Mouse (Mus musculus) A20 (cell line): ENCODE measurements around the gene Tars2.
"Not testable (repeated sequence)": the region's sequence is repeated elsewhere in the genome, so short reads cannot be mapped to it uniquely, and the experiment has no call there.

Source experiments
- DNase-seq: peaks from one replicate; pipeline ENCODE4 v3.0.0-alpha.2; 2011; ENCODE audit warnings: low read depth, low spot score

Tars2 gene

DNA sequence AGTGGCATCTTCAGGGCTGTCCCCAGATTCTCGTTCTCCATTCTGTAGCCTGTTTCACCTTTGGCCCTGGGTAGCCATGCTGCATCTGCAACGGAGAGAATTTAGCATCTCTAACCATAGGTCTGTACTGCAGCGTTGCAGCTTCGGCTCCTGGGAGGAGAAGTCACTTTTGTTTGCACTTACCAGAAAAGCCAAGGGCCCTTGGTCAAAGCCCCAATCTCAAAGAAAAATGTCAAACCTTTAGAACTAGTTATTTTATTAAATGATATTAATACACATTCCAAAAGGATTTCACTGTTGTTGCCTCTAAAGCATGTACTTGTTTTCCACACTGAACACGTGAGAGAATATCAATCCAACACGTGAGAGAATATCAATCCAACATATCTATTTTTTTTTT lies at the start of gene Tars2:
TSS of gene Tars2 (minus strand) at position 101 of the 400 bp plus-strand sequence.
- DNase-seq: no peak

DNA sequence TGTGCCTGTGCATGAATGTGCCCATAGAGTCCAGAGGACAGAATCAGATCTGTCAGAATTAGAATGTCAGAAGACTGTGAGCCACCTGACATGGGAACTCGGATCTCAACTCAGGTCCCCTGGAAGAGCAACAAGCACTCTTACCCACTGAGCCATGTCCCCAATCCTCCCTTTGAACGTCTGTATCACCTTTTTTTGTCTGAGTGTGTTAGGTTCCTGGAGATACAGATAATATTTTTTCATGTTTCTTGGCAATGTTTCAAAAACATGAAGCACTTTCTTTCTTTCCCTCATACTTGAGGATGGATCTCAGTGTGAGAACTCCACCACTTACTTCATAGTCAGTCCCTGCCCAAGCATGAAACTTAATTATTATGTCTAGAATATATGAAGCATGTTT lies 48.4 kb upstream of the Tars2 start:
- no peak for DNase-seq

DNA sequence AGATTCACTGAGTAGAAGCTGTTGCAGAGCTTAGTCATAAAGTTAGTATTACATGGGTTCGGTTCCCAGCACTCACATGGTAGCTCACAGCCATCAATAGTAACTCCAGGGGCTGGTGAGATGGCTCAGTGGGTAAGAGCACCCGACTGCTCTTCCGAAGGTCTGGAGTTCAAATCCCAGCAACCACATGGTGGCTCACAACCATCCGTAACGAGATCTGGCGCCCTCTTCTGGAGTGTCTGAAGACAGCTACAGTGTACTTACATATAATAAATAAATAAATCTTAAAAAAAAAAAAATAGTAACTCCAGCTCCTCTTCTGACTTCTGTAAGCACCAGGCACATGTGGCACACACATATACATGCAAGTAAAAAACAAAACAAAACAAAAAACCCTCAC lies 47.6 kb upstream of the Tars2 start:
- not testable (repeated sequence) for DNase-seq

DNA sequence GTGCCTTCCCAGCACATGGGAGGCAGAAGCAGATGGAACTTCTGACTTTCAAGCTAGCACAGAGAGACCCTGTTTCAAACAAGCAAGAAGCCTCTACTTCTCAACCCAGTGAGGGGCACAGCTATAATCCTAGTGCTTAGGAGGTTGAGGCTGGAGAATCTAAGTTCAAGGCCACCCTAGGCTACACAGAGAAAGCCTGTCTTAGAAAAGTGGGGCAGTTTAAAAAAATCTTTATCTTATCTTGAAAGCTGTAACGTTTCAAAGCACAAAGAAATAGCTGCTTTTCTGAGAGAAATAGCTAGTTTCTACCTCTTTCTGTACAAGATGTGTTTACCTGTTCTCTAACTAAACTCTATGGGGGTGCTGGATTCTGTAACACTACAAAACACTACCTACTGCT lies 46.7 kb upstream of the Tars2 start:
- DNase-seq: no peak

DNA sequence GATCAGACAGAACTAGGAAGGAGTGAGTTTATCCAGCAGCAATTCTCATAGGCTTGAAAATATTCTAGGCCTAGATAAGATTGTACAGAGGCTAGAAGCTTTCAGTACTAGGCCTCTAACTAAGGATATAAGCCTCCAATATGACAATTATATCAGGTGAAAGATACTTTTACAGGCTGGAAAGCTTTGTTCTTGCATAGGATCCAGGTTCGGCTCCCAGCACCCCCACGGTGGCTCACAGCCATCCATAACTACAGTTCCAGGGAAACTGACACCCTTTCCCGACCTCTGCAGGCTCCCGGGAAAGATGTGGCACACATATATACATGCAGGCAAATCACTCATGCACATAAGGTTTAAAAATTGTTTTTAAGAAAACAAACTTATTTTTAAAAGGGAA lies 43.8 kb upstream of the Tars2 start:
- DNase-seq: no peak

DNA sequence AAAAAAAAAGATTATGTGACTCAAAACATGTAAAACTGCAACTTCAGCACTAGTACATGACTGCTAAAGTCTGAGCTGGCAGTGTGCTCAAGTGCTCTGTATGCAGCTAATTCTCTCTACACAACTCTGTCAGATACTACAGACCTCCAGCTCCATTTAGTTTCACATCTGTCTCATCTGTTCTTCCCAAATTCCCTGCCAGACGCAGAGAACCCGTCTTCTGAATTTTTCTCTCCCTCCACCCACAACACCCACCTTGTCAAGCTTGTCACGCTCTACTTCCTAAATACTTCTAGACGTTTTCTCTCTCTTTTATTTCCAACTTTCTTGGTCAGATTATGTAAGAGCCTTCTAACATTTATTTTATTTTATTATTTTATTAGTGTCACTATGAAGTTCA lies 38.8 kb upstream of the Tars2 start:
- DNase-seq: no peak

DNA sequence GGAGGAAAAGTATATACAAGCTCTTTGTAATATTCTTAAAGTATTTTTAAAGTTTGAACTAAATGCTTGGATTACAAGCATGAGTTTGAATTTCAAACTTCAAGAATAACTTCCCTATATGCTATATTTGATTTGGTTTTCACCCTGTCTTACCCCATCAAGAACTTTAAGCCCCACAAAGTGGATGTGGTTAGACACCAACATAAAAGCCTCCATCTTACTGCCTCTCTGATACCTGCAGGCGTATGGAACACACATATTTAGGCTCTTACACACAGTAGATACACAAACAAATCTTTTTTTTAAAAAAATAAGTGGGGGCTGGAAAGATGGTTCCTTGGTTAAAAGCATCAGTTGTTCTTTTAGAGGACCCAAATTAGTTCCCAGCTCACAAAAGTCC lies 34.3 kb upstream of the Tars2 start:
- DNase-seq: no peak

DNA sequence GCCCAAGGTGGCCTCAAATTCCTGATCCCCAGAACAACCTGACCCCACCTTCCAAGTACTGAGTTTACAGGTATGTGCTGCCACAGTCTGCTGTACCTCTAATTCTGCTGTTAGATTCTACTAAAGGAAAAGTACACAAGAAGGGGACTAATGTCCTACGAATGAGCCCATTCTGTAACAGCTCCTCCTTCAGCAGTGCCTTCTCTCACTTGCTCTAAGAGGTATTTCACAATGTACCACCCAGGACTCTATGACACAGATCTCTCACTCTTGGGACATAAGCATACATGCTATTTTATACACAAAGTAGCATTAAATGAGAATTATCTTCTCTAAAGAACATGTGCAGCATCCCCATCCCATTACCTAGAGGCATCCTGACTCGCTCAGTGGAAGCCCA lies 33.7 kb upstream of the Tars2 start:
- DNase-seq: no peak

DNA sequence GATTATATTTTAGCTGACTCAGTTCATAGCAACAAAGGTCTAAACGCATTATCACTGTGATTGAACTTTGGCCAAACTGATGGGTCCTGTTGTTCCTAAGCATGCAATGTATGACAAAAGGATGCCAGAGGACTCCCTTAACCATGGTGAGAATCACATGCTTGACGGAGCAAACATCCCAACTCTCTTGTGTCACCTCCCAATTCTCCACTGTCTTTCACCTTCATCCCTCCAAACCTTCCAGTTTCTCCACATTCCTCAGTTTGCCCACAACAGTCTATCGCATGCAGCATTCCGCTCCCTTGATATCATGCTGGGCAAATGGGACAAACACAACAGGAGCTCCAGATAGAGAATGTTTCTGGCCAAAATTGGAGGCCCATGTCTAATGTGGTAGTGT lies 25.5 kb upstream of the Tars2 start:
- no peak for DNase-seq

DNA sequence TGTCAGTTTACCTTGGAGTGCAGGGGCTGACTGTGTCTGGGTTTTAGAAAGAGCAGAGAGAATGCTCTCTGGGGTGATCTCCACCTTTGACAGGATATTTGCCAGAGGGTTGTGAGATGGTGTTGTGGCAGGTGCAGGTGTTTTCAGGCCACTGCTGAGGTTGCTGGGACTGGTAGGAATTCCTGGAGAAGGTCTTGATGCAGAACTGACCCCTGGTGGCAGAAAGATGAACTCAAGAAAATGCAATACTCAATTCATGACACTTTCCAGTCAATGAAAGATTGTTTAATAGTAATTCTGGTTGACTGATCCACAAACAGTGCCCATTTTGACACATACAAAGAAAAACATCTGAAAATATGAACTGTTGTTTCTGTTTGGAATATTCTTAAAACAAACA lies 12.0 kb upstream of the Tars2 start:
- DNase-seq: peak; percentile 32

DNA sequence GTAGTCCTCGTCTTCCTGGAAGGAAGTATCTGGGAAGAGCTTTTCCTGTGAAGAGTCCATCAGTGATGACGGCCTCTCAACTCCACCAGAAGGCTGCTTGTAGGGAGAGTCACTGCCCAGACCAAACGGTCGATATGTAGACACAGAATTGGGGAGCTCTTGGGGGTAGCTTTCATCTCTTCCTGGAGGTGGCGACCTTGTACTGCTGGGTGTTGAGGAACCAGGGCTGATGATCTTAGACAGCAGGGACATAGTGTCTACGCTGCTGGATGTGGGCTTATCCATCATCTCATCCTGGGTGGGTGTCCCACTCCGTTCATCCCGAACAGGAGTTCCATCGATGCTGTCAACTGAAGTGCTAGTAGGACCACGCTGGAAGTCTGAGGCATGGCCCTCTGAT lies 5.5 kb upstream of the Tars2 start:
- DNase-seq: peak; percentile 13

DNA sequence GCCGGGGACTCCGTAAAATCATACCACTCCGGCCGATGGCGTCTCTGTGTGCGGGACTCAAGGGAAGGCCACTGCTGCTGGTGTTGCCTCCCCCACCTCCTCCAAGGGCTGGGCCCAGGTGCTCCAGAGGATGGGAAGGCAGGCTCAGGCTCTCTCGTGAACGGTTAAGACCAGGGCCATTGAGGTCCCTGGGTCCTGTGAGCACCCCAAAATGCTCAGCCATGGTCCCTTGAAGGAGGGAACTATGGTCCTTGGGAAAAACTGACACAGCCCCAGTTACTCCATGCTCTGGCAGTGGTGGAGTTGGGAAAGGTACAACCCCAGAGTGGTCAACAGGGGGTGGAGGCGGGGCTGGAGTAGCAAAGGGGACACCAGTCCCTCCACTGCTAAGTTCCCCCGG lies 3.8 kb upstream of the Tars2 start:
- no peak for DNase-seq

DNA sequence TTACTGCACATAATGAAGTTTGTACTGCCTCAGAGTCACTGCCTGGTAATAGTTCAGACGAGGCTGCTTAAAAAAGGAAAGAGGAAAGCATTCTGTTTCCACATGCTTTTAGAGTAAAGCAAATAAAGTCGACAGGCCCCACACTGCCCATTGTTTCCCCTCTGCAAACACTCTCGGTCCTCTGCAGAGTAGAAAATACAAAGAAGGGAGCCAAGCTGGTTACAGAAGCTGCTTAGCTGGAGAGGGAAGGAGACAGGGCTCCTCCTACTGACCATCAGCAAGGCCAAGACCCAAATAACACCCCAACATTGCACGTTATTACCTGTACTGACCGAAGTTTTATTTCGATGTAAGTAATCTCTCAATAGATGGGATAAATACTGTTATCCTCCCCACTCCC lies 3.0 kb upstream of the Tars2 start:
- no peak for DNase-seq

DNA sequence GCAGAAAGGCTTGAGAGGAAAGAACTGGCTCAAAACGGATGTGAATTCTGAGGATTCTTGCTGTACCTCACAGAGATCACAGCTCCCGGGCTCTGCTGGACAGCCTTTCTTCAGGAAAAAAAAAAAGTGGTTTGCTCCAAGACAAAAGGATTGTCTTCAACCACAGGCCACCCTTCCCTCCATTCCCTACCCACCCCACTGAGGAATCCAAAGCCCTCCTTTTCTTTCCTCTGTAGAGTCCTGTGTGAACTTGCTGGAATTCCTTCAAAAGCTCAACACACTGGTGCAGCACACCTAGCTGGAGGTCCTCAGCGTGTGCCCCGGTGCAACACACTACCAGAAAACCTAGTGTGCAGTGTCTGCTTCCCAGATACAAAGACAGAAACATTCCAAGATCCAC lies 1.8 kb upstream of the Tars2 start:
- no peak for DNase-seq

DNA sequence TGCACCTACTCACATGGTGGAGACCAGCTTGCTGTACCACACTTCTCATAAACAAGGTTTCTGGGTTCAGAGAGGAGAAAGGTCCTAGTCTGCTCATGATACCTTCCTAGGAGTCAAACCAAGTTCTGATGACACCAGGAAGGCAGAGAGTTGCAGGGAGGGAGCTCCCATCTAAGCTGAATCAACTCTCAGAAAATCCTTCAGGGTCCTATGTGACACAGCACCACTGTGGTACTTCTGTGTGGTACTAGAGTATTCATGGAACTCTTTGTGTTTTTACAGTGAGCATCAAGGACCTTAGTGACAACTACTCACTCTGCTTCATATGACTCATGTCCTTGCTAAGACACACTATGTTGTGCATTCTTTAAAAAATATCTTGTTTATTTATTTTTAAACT lies 650 bp upstream of the Tars2 start:
- no peak for DNase-seq

DNA sequence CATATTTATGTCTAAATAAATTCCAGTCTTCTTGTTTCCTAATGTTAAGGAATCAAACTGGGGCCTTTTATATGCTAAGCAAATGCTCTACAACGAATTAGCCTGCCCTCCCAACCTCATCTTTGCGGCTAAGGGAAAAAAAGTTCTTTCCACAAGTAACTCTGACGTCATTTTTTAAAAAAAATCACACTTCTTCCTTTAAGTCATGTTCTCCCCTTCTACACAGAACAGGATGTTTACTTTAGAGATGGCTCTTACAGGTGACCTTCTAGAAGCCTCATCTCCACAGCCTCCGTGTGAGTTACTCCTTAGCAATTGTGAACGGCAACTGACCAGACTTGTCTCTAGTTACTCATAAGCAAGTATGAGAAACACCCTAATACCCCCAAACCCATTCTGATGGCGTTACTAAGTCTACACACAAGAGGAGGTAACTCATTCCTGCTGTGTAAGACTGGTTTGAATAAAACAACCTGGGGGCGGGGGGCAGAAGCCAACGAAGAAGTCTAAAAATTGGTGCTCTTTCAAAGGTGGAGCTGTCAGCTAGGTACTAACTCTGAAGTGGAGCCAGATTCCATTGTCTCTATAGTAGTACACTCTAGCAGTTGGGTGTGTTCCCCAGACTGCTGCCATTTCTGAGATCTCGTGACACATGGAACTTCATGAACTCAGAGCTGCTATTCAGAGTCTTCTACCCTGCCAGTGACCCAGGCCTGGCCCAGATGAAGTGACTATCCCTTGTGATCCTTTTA lies 1.4 kb downstream of the Tars2 start:
- peak; percentile 7 for DNase-seq

DNA sequence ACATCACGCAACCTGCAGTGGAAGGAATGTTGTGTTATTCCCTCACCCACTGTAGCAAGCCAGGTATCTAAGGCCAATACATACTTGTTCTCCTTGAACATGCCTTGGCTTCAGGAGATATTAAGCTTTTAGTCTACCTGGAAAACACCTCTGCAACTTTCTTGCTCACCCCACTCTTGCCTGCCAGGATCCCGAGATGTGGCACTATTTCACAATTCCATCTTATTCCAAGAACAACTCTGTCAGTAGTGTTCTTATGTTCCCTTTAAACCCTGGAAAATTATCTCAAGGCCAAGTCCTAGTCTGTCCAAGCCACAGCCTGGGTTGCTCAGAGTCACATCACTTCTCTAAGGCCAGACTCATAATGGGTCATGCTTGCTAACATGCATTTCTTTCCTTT lies 3.2 kb downstream of the Tars2 start:
- no peak for DNase-seq

DNA sequence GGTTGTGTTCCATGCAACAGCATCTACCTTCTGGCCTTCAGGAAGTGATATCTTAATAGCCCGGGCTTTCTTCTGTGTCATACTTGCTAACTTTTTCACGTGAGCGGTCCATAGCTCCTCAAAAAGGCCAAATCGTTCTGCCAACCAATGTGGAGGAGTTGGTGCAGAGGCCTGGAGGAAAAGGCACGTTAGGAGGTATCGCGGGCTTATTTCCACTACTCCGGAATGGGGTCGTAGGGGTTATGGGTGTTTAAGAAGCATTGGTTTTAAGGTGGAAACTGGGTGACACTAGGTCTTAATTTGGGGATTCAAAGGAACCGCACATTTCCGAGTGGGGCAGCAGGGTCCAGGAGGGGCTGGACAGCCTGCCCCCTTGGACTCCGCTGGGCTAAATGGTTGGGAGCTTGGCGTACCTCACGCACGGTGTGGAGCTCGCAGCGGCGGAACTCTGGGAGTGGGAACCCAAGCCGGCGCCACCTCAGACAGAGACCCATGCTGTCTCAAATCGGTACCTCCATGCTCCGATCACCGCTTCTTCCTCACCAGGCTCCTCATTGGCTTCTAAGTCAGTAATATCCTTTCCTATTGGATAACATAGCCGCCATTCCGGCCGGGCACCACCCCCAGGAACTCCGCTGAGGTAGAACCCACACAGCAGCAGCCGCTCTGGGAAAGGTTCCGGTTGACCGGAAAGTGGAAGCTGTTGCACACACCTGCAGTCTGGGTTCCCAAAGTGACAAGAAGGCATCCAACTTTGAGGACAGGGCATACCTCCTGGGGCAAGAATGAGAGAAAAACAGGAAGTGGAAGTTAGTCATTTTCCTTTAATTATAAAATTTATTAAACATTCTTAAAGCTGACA lies 5.4 kb downstream of the Tars2 start:
- peak; percentile 95 for DNase-seq

DNA sequence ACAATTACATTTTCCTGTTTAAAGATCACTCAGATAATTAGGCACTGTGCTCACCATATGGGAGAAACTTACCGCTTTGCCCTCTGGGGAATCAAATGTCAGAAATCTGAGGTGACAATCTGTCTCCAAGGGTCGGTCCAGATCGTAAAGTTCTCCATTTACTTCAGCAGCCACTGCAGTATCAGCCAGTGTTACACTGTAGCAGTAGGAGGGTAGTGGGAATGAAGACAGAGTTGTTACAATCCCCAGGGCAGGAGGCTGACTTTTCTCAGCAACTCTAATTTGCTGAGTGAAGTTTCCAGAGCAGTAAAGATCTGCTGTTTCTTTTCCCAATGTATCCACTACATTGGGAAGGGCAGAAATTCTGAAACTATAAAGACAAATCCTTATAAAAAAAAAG lies 7.1 kb downstream of the Tars2 start:
- no peak for DNase-seq

DNA sequence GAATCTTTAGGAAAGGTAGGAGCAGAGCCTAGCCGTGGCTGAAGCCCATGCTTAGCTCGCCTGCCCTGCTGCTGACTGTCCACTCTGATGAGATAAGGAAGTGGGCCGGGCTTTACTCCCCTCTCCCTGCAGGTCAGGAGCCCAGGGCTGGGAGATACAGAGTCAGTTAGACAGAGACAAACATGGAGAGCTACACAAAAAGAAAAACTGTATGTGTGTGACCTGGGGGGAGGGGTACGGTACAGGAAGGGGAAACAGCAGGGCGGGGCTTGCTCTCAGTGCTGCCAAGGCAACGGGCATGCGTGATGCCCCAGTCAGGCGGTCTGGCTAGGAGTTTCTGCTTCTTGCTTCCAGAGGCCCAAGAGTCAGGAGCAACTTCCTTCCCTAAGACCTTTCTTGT lies 19.6 kb downstream of the Tars2 start:
- no peak for DNase-seq

DNA sequence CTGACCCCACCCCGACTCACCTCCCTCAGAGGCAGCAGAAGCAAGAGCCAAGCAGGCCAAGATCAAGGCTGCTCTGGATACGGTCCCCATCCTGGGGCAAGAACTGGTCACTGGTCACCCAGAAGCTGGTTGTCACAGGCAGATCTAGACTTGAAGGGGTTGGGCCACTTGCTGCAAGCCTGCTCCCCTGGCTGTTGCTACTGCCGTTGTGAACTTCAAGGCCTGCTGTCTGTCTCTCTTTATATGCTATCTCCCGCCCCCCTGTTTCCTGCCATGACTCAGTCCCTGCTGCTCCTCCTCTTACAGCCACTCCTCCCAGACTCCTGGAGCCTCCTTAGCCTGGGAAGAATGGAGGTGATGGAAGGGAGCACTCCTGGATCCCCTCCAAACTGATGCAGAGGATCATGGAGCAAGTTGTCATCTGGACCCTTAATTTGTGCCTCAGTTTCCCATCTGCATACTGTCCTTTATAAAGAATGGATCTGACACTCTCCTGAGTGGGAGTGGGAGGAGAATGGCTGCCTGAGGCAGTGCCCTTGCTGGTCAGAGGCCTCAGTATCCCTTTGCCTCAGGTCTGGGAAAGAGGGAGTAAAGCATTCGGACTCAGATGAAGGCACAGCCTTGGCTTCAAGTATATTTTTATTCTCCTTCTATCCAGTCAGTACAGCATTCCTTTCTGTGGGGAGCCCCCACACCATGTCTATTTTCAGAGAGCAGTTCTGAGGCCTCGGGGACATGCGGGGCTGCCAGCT lies 20.5 kb downstream of the Tars2 start, which contains the start of gene Ecm1:
TSS of gene Ecm1 (minus strand) at position 217 of the 752 bp plus-strand sequence.
- no peak for DNase-seq

DNA sequence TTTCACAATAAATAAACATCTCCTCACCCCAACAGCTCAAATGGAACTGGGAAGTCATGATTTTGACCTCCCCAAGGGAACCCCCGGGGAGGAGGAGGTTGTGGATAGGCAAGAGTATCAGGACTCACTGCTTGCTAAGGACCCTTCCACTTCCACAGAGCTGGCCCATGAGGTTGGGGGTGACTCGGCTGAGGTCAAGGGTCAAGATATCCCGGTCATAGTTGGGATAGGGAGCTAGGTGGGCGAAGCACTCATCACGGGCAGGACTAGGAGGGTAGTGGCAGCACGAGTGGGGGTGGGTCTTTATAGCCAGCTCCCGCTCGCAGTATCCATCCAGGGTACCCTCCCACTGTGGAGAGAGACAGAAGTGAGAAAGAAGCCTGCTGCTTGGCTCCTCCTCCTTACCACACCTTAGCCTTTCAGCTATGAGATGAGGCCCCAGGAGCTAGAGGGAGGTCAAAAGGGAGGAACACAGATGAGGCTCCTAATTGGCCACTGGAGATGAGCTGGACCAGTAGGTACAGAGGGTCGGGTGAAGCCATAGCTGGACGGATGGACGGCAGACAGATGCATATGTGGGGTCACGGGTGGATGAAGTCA lies 24.8 kb downstream of the Tars2 start:
- no peak for DNase-seq
